Mouse (Mus musculus) fibroblast of lung, adult 2 months (primary cell): ENCODE data around the gene Cwc22.
"Not testable (repeated sequence)": the region's sequence is repeated elsewhere in the genome, so short reads cannot be mapped to it uniquely, and the experiment has no call there.

Experiments
- DNase-seq: peaks from one replicate; pipeline ENCODE4 v3.0.0-alpha.2; 2011; ENCODE audit warnings: low read depth

Gene Cwc22

DNA sequence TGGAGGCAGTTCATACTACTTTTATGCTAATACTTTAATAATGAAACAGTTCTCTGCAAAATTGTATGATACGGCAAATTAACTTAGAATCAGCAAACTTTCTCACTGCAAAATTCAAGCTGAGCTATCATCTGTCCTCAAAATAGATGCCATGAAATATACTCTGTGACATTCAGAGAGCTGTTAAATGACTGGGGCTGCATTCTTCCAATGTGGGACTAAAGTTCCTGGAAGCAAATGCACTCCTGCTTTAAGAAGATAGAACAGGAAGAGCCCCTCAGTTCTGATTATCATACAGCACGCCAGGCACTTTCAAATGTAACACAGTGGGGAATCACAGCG lies 48.6 kb downstream of the Cwc22 start:
- no peak for DNase-seq

DNA sequence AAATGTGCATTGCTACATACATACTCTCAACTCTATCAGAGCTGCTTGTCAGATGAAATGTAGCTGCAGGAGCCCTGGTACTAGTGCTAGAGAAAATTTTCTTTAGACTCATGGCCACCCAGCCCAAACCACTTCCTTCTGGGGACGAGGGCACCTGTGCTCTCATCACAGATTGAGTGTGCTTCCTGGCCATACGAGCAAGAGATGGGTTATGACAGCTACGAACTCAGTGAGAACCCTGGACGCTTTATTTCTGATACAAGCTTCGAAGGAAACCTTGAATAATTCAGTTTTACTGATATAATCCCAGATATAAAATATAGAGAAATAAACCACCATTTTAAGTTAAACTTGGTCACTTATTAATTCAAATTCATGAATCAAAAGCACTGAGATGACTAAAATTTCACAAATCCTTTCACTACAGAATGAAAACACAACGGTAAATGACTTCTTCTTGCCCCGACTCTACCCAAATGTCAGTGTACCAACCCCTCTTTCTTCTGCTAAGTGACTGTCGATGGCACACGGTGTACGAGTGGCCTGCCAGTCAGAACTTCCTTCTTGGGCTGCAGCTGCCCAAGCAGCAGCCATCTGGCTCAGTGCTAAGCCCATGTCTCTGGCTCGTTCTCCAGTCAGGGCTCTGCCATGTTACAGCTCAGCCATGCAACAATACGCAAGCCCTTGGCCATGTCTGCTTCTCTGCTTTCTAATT lies 49.2 kb downstream of the Cwc22 start:
- no peak for DNase-seq

- DNase-seq: not testable (repeated sequence)
Observed at GRCm38 (mm10) chr2:77895906-77896570, 50.1 kb downstream of the Cwc22 start.

- DNase-seq: no peak
Observed at GRCm38 (mm10) chr2:77894896-77895295, 51.3 kb downstream of the Cwc22 start.

- DNase-seq: no peak
Observed at GRCm38 (mm10) chr2:77893505-77893904, 52.7 kb downstream of the Cwc22 start.

- no peak for DNase-seq
Observed at GRCm38 (mm10) chr2:77892573-77892972, 53.6 kb downstream of the Cwc22 start.

DNA sequence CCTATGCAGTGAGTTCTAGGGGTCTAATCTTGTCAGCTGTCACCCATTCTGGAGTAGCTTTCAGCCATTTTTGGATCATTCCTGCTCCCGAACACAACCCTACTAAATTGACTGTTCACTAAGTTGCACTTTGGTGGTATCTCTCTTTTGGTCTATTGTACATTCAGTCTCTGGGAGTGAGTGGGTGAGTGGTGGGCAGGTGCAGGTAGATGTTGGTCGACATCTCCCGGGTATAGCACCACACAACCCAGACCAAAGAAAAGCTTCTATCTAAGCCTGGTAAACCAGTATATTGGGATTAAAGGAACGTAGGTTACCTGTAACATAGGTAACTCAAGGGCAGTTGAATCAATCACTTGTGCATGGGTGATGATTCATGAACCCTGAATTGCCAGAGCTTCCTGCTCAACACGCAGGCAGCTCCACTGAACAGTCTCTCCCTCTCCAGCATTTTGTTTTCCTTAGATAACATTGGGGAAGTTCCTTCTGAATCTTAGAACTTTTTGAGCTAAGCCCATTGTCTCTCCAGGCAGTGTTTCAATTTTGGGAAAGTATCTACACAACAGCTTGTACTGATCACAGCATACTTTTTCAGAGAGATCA lies 55.2 kb downstream of the Cwc22 start:
- DNase-seq: no peak

- DNase-seq: no peak
Observed at GRCm38 (mm10) chr2:77889949-77890348, 56.2 kb downstream of the Cwc22 start.

DNA sequence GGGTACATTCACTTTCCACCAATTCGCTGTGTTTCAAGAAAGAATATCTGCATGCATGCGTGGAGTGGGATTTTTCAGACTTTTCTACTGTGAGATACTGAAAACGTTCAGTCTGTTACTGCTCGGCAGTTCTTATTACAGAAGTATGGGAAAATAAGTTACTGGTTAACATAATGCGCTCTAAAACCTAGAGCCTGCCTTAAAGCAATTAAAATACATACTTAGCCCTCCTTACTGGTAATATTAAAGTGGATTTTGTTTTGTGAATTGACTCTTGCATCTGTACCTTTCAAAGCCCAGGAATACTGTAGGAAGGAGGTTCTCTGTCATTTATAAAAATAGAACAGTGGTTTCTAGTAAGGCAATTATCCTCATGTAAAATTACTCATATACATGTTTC lies 56.8 kb downstream of the Cwc22 start:
- DNase-seq: no peak

GRCm38 (mm10) chr2:77888826-77889225 lies 57.3 kb downstream of the Cwc22 start:
- no peak for DNase-seq

- DNase-seq: no peak
Observed at GRCm38 (mm10) chr2:77888056-77888455, 58.1 kb downstream of the Cwc22 start.

DNA sequence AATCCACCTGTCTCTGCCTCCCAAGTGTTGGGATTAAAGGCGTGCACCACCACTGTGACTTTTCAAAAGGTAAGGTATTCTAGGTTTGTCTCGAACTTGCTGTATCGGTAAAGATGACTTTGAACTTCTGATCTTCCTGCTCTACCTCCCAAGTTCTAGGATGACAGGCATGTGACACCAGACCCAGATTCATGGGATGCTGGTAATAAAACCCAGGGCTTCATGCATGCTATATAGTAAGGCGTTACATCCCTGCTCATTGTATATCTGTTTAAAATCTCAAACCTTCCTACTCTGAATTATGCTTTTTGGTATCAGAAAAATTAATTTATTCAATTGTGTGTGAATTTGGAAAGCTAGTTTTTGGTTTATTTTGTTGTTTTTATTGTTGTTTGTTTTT lies 59.0 kb downstream of the Cwc22 start:
- no peak for DNase-seq

- DNase-seq: no peak
Observed at GRCm38 (mm10) chr2:77885491-77886130, 60.6 kb downstream of the Cwc22 start.

- DNase-seq: no peak
Observed at GRCm38 (mm10) chr2:77885036-77885435, 61.1 kb downstream of the Cwc22 start.

- DNase-seq: no peak
Observed at GRCm38 (mm10) chr2:77884491-77884890, 61.7 kb downstream of the Cwc22 start.

DNA sequence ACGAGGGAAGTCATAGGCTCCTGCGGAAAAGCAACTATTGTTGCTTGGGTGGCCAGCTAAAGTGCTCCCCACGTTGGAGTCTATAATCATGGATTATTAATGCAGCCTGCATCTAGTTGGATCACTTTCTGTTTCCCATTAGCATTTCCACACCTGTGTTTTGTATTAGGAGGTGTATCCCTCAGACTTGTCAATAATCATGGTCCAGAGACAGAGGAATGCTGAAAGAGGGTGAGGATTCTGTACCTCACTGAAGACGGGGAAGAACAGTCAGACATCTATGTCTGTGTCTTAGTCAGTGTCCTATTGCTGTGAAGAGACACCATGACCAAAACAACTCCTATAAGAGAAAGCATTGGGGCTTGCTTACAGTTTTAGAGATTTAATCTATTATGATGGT lies 63.2 kb downstream of the Cwc22 start:
- no peak for DNase-seq

GRCm38 (mm10) chr2:77881301-77882199 lies 64.6 kb downstream of the Cwc22 start:
- DNase-seq: no peak

- no peak for DNase-seq
Observed at GRCm38 (mm10) chr2:77880351-77880750, 65.8 kb downstream of the Cwc22 start.

DNA sequence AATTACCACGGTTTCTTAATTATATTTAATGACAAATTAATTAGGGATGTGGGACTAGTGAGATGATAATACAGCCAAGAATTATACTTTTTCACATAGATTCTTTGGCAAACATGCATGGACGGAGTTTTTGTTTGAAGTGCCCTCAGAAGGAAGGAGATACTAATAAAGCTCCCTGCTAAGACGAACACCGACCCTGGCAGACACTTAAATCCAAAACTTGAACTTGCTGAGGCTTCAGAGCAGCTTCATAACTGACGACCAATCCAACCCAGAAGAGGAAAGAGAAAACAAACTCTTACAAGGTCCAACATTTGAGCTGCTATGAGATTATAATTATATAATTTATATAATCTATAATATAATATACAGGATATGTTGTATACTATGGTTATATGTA lies 66.4 kb downstream of the Cwc22 start:
- DNase-seq: no peak

- DNase-seq: no peak
Observed at GRCm38 (mm10) chr2:77877156-77877855, 68.9 kb downstream of the Cwc22 start.

GRCm38 (mm10) chr2:77876331-77876730 lies 69.8 kb downstream of the Cwc22 start:
- no peak for DNase-seq
